Mouse (Mus musculus): ENCODE data around the gene Kif1b.

Kif1b gene

GRCm38 (mm10) chr4:149307596-149308490, at the start of gene Kif1b:
Gene Kif1b, minus strand, starts transcription at chr4:149307693.
- peak; percentile 99 for DNase-seq (ENCODE audit: low read depth)

- no peak for DNase-seq (ENCODE audit: low read depth)
Measured at GRCm38 (mm10) chr4:149354671-149355070, 47.2 kb upstream of the Kif1b start.

- no peak for DNase-seq (ENCODE audit: low read depth)
Measured at GRCm38 (mm10) chr4:149351596-149352150, 44.2 kb upstream of the Kif1b start.

- DNase-seq (ENCODE audit: low read depth) = no peak
Measured at GRCm38 (mm10) chr4:149348963-149349362, 41.5 kb upstream of the Kif1b start.

- DNase-seq (ENCODE audit: low read depth) = no peak
Measured at GRCm38 (mm10) chr4:149345873-149346272, 38.4 kb upstream of the Kif1b start.

GRCm38 (mm10) chr4:149344311-149344710, 36.8 kb upstream of the Kif1b start:
- no peak for DNase-seq (ENCODE audit: low read depth)

- no peak for DNase-seq (ENCODE audit: low read depth)
Measured at GRCm38 (mm10) chr4:149340680-149341079, 33.2 kb upstream of the Kif1b start.

- no peak for DNase-seq (ENCODE audit: low read depth)
Measured at GRCm38 (mm10) chr4:149339426-149340214, 32.1 kb upstream of the Kif1b start.

- DNase-seq (ENCODE audit: low read depth) = no peak
Measured at GRCm38 (mm10) chr4:149338137-149338536, 30.6 kb upstream of the Kif1b start.

GRCm38 (mm10) chr4:149337353-149337752, 29.9 kb upstream of the Kif1b start:
- DNase-seq (ENCODE audit: low read depth) = no peak

- no peak for DNase-seq (ENCODE audit: low read depth)
Measured at GRCm38 (mm10) chr4:149336302-149336701, 28.8 kb upstream of the Kif1b start.

GRCm38 (mm10) chr4:149334881-149335280, 27.4 kb upstream of the Kif1b start:
- no peak for DNase-seq (ENCODE audit: low read depth)

- DNase-seq (ENCODE audit: low read depth) = no peak
Measured at GRCm38 (mm10) chr4:149332726-149333125, 25.2 kb upstream of the Kif1b start.

- DNase-seq (ENCODE audit: low read depth) = no peak
Measured at GRCm38 (mm10) chr4:149330495-149330894, 23.0 kb upstream of the Kif1b start.

- no peak for DNase-seq (ENCODE audit: low read depth)
Measured at GRCm38 (mm10) chr4:149328735-149329134, 21.2 kb upstream of the Kif1b start.

GRCm38 (mm10) chr4:149327281-149327680, 19.8 kb upstream of the Kif1b start:
- DNase-seq (ENCODE audit: low read depth) = no peak

GRCm38 (mm10) chr4:149325411-149326162, 18.1 kb upstream of the Kif1b start:
- DNase-seq (ENCODE audit: low read depth) = no peak

GRCm38 (mm10) chr4:149323730-149324129, 16.2 kb upstream of the Kif1b start:
- no peak for DNase-seq (ENCODE audit: low read depth)

- no peak for DNase-seq (ENCODE audit: low read depth)
Measured at GRCm38 (mm10) chr4:149322718-149323117, 15.2 kb upstream of the Kif1b start.

- DNase-seq (ENCODE audit: low read depth) = peak; percentile 65
Measured at GRCm38 (mm10) chr4:149322286-149322685, 14.8 kb upstream of the Kif1b start.

GRCm38 (mm10) chr4:149319088-149319487, 11.6 kb upstream of the Kif1b start:
- no peak for DNase-seq (ENCODE audit: low read depth)

- no peak for DNase-seq (ENCODE audit: low read depth)
Measured at GRCm38 (mm10) chr4:149317387-149317786, 9.9 kb upstream of the Kif1b start.
